Mouse (Mus musculus) ovary, adult 18-20 months (tissue): ENCODE measurements around the gene Cdcp2.
"Not testable (repeated sequence)": the region's sequence is repeated elsewhere in the genome, so short reads cannot be mapped to it uniquely, and the experiment has no call there.

Experiments used
- DNase-seq: peaks from one replicate; pipeline ENCODE4 v3.0.0; 2022; ENCODE audit warnings: low spot score, mixed read lengths

Cdcp2 gene

DNA sequence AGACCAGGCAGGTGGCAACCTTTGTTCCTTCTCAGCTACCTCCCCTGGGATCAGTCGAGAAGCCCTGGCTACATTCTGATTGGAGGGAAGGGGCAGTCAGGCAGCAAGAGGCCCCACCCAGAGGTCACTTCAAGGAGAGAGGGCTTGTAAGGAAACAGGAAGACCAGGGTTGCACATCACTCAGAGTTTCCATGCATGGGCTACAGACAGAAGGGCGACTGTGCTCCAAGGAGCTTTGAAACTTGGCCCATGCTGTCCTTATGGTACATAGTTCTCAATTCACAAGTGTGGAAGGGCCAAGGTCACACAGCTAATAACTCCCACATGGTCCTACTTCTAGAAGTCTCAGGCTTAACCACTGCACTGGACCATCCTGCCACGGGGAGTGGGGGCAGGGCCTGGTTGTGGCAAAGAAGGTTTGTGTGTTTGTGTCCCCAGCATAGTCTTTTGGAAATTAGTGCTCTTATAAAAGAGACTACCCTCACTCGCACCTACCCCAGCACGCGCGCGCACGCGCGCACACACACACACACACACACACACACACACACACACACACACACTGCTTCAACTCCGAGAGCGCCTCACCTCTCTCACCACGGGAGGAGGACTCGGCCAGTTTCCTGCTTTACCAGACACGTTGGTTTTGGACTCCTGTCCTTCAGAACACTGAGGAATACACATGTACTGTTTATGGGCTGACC, 2.1 kb upstream of the Cdcp2 start:
- DNase-seq, result no peak

DNA sequence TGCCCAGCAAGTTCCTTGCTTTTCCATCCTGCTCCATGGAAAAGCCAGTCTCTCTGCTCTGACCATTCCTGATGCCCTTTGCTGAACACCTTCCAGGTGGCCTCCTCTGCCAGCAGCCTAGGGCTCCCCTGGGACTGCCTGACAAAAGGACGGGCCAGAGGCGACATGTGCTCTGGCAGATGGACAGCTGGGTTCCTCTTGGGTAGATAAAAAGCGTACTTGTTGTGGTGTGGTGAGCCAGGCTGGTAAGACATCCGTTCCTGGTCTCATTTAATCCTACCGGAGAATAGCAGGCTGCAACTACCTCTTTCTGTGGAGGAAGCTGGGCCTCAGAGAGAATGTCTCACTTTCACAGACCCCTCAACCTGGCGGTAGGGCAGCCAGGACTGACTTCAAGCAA, 648 bp upstream of the Cdcp2 start:
- no peak for DNase-seq

DNA sequence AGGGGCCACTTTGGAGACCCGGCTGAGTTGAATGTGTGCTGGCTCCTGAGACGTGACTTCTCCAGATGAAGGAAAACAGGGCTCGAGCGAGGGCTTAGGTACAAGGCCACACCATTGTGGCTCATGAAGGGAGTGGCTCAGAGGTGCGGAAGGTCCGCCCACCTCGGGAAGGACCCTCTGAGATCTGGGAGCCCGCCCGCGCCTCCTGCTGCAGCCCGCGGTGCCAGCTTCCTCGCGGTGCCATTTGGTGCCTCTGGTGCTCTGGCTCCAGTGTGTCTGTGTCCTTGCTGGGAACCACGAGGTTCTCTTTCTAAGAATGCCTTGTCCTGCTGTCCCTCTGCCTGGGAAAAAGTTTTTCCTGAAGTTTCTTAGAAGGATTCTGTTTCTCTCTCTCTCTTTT, 1.2 kb downstream of the Cdcp2 start:
- no peak for DNase-seq

DNA sequence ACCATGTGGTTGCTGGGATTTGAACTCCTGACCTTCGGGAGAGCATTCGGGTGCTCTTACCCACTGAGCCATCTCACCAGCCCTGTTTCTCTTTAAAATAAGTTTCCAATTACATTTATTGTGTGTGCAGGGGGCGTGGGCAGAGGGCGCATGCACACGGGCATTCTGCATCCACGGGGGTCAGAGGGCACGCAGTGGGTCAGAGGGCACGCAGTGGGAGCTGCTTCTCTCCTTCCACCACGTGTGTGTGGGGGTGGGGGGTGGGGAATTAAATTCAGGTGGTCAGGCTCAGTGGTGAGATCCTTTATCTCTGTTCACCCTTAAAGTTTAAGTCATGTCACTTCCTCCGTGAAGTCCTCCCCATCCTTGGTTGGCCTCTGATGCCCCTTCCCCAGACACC, 1.7 kb downstream of the Cdcp2 start:
- DNase-seq, result no peak

DNA sequence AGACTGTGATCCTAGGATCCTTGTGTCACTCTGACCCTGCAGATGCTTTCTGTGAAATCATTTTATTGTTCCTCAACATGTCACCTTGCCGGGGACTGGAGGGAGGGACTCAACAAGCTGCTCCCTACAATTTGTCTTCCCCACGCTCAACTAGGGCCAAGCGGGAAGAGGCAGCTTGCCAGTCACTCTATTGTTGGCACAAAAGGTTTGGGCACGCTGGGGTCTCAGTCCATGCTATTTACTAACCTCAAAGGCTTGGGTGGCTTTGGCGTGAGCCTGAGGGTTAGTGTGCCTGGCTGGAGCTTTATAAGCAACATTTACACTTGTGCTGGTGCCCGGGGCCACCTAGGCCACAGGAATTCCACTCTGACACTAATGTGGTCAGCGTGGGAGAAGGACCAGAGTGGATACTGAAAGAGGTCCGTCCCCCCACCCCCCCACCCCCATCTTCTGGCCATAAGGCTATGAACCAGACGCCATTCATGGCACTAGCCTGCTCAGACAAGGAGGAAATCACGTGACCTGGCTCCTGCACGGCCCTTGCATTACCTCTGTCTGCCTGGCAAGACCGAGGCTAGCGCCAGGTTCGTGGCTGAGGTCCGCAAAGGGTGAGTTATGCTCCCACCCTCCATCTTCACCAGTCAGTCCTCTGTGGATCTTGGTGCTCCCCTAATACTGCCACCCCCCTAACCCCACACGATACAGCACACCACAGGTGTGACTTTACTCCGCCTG, 2.3 kb downstream of the Cdcp2 start:
- DNase-seq, result no peak

DNA sequence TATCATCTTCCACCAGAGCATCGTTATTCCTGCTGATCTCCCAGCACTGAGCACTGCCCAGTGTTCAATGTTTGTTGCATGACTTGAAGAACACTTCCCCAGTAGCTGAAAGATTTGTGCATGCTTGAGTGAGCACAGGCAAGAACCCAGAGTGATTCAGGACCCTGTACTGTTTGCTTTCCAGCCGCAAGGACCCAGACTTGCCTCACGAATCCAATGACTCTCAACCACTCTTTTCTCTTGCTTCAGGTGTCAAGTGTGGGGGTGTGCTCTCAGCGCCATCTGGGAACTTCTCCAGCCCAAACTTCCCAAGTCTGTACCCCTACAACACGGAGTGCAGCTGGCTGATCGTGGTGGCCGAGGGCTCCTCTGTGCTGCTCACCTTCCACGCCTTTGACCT, 5.5 kb downstream of the Cdcp2 start:
- DNase-seq, result no peak

DNA sequence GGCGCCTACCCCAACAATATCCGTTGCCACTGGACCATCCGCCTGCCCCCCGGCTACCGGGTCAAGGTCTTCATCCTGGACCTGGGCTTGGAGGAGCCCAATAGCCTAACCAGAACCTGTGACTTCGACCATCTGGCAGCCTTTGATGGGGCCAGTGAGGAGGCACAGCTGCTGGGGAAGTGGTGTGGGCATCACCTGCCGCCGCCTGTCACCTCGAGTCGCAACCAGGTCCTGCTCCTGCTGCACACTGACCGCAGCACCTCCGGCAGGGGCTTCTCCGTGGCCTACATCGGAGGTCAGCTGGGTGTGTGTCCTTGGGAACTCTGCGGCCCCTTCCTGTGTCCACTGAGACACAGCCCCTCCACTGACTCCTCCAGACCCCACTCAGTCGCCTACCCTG, 10.1 kb downstream of the Cdcp2 start:
- DNase-seq, result no peak

DNA sequence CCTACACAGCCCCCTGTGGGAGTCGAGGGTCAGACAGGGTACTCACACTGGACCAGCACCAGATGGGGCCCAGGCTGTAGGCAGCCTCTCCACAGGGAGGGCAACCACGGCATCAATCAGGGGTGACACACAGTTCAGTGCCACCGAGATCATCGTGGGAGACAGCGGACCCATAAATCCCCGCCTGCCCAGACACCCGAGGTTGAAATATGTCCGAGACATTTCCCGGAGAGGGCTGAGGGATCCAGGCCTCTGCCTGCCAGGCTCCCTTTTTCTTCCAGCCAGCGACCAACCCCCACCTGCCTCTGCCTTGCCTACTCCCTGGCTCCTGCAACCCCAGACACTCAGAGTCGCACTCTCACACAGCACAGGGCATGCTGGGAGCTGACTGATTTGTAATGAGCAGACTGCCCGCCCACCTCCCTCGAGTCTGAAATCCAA, 11.6 kb downstream of the Cdcp2 start:
- no peak for DNase-seq

DNA sequence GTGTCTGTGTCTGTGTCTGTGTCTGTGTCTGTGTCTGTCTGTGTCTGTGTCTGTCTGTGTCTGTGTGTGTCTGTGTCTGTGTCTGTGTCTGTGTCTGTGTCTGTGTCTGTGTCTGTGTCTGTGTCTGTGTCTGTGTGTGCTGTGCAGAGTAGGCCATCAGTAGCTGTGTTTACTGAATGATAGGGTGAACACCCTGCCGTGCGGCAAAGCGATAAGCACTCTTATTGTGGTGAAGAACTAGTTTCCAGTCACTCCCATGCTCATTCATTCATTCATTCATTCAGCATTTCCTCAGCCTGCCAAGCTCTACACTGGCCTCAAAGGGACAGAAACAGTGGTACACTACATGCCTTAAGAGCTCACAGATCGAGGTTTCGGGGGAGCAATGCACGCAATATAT, 12.5 kb downstream of the Cdcp2 start:
- not testable (repeated sequence) for DNase-seq

DNA sequence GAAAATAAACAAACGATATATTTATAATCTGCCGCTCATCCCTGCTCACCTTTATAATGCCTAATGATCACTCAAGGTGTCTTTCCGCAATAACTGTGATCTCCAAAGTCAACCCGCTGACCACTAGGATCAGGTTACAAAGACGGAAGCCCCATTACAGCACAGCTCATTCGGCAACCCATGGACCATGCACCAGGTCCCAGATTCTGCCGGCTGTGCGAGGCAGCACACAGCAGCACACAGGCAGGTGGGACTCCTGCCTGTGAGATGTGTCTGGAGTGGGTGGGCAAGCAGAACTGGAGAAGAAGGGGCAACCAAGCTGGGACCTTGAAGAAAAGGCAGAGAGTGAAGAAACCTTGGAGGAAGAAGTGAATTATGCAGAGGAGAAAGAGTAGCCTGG, 17.6 kb downstream of the Cdcp2 start:
- no peak for DNase-seq

DNA sequence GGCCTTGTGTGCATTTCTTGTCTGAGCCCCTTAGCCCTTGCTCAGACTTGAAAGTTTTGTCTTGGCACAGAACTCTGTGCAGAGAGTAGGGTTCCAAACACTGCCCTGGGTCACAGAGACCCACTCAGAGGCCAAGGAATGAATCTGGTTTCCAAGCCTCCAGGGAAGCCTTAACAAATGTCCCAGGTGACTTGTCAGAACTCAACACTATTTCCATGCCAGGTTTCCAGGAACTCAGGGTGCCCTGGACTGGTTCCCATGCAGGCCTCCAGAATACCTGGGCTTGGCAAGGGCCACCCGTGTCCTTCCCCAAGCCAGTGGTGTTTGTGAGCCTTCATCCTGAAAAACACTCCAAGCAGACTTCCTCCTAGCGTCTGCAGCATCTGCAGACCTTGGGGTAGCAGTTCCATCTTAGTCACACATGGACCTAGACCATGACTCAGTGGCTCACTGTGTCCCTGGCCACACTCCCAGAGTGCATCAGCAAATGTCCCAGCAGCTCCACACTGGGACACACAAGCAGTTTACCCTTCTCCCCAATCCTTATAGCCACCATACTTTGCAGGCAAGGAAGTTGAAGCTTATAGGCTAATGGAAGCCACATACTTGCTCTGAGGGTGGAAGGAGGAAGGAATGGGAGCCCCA, 21.2 kb downstream of the Cdcp2 start:
- DNase-seq, result no peak

DNA sequence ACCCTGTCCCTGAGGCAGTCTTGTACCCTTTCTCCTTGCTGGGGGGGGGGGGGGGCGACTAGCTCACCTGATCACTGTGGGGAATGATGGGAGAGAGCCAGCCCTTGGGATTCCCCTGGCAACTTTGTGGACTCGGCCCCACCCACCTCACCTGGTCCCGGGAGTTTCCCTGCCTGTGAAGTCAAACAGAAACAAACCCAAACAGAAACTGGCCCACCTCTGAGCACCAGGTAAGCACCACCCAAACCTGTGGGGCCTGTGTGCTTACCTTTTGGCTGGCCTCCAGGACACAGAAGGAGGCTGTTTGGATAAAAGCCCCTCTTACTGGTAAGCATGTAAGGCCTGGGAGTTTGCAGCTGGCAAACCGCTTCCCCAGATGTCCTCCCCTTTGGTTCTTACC, 22.4 kb downstream of the Cdcp2 start:
- DNase-seq, result no peak

DNA sequence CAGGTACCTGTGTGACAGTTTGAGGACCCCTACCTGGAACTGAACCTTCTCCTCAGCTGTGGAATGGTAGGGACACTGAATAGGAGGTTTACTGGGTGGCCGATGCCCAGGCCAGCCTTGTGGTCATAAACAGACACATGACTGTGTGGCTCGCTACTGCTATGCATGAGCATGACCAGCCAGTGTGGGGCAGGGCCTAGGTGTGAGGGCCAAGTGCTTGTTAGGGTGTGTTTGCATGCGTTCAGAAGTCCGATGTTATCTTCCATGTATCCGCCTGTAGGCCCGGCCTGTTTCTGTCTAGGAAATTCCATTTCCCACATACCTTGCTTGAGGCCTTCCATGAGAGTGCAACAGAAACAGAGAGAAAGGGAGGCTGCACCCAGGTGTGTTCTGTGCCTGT, 24.0 kb downstream of the Cdcp2 start:
- DNase-seq, result no peak

DNA sequence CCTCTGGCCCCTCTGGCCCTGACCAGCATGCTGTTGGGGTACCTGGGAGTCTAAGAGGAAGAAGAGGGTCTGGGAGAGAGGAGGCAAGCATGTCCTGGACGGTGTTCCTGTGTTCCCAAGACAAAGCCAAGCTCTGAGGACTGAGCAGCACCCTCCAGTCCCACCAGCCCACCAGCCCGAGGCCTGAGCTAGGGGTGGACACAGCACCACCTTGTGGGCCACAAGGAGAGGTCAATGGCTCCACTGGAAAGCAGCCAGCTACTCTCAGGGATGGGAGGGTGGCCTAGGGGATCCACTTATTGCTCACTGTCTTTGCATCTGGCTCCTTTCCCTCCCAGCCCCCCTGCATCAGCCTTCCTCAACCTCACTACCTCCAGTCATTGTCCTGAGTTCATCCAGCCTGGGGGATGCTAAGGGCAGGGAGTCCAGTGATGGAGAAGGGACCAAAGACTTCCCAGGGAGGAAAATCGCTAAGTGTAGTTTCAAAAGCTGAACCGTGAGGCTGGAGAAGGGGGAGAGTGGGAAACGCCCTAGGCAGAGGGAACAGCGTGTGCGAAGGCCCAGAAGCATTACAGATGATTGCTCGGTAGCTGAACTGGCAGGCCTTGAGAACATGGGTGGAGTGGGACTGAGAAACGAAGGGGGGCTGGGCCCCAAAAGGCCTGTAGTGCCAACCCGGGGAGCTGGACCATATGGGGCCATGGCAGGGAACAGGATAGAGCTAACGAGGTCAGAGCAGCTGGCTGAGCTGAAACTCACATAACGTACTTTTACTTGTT, 24.7 kb downstream of the Cdcp2 start:
- DNase-seq, result no peak

DNA sequence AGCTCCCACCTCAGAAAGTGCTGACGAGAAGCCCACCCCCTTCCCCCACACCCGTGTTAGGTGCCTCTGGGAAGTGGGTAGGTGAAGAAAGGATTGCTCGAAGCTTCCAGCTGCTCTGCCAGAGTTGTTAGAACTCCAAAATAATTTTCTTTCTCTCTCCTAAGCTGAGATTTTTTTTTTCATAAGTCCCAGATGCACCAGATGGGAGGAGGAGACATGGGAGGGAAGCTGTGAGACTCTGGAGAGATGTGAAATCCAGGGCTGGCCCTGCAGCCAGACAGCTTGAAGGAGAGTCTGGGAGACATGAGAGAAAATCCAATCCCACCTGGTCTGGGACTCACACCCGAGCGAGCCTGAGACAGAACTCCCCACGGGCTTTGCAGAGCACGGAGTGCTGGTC, 27.7 kb downstream of the Cdcp2 start:
- no peak for DNase-seq

DNA sequence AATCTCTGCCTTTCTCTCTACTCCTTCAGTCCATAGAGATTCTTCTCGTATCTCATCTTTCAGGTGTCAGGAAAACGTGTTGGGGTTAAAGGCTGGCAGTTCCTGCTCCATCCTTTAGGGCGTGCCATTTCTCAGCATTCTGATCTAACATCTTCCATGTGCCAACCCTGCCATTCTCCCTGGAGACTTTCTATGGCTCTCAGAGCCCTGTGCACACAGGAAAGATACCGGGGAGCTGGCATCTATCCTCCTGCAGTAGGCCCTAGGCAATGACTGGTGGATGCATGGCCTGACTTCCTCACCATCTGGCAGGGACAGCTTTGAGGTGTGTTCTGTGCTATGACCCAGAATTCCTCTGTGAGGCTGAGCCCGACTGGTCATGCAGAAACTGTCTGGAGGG, 28.4 kb downstream of the Cdcp2 start:
- no peak for DNase-seq

DNA sequence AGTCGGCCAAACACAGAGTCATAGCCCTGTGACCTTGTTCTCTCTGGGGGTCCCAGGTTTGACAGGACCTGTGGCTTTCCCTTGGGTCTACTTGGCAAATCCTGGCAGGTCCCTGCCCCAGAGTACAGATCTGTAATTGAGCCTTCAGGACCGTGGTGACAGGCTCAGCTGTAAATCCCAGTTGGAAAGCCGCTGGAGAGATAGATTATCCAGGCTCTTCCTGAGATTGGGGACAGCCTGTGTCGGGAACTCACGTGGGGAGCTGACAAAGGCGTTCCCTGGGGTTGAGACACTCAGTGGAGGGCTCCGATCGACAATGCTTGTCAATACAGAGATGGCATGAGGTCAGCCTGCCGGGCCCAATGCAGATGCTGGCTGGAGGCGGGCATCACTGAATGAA, 29.7 kb downstream of the Cdcp2 start:
- DNase-seq, result no peak

DNA sequence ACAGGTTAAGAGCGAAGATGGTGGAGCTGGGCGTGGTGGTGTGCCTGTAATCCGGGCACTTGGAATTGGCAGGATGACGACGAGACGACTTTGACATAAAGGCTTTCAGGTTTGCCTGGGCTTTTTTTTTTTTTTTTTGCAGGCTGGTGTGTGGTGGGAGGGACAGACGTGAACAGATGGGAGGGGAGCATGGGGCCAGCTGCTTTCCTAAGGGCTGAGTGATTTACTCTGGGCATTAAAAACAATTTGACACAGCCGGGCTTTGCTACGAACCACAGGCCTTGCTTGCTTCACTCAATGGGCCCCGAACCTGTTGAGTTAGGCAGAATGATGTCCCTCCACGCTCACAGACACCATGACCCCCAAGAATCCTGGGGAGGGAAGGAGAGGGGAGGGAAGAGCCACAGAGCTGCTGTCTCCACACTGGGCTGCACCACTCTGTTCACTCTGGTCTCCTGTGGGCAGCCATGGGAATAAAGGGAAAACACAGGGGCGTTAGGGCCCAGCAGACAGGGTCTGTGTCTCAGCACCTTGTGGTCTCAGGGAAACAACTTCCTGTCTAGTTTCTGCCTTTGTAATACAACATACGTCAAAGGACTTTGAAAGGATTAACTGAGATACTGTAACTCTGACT, 30.3 kb downstream of the Cdcp2 start:
- no peak for DNase-seq

DNA sequence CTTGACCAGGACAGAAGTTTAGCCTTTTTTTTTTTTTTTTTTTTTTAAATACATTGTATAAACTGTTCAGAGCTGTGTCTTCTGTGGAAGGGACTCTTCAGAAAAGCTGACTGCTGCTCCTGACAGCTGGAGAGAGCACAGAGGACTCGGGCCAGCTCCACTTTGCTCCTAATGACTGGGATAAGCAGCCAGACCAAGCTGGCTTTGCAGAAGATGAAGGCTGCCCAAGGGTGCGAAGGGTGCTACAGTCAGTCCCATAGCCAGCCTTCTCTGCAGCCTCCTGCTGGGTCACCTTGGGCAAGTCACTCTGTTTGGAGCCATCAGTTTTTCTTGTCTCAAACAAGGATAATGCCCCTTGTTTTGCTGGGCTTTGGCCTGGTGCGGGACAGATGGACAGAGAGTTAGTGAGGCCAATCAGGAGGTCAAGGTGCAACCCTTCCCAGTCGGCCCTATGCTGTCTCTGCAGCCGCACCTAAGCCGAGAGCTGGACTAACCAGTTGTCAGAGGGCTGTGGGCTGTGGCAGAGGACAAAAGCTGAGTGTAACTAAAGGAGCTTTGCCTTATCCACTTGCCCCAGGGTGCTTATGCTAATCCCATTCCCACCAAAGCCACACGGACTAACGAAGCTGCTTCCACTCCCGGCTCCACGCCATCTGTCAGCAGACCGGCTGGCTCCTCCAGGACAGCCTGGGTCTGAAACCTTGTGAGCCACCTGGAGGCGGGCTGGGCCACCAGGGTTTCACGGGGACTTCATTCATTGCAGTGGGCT, 31.4 kb downstream of the Cdcp2 start:
- DNase-seq, result no peak

DNA sequence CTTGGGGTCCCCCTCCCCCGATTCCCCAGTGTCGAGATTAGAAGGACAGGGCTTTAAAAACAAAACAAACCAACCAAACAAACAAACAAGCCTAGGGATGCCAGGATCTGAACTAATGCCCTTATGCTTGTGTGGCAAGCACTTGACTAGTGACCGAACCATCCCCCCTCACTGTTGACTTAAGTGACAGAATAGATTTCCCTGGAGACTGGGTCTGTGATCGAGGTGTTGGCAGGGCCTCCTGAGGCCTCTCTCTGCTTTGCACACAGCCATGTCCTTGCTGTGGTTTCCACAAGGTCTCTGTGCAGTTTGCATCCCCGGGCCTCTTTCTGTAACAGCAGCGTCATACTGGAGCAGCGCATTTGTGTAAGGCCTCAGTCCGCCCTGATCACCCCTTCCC, 32.7 kb downstream of the Cdcp2 start:
- no peak for DNase-seq

DNA sequence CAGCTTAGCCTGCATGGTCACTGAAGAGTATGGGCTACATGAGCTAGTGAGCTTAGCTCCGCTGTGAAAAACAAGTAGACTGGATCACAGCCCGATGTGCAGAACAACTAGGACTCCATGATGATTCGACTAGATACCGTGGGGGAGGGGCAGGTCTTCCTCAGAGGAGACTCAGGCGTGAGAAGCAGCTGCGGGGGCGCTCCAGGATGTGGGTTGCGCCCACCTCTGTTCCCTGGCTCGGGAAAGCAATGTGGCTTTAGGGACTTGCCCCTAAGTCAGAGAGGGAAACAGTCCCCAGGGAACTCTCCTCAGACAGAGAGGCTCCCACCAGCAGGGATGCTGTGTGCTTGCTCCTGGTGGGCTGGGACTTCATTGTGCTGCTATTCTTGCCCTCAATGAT, 33.8 kb downstream of the Cdcp2 start:
- DNase-seq, result no peak
